Mouse (Mus musculus) hindbrain, embryonic 12.5 days (tissue): ENCODE results near the gene Rhox3a2. TPM values are rescaled to one million over a fixed set of nuclear protein-coding genes. Genes with fewer than 3 reads are reported as not detected.
"Not testable (repeated sequence)": the region's sequence is repeated elsewhere in the genome, so short reads cannot be mapped to it uniquely, and the experiment has no call there.

Experiments used
- ATAC-seq: fragments of 200-750 bp; cut with Nextera tagmentation; 2 replicates; pipeline ENCODE4 v1.8.0; 2017; ENCODE audit warnings: moderate TSS enrichment; ENCODE audit not compliant: low FRiP score
- H3K27ac ChIP-seq: fragments of 300-500 bp; sonication (generic); 2 replicates; pipeline ENCODE4 v1.5.1; 2016; ENCODE audit warnings: mild to moderate bottlenecking
- H3K27me3 ChIP-seq: fragments of 300-500 bp; sonication (generic); 2 replicates; pipeline ENCODE4 v1.6.1; 2016; ENCODE audit warnings: mild to moderate bottlenecking
- H3K36me3 ChIP-seq: fragments of 300-500 bp; sonication (generic); 2 replicates; pipeline ENCODE4 v1.6.1; 2016; ENCODE audit warnings: mild to moderate bottlenecking
- H3K4me1 ChIP-seq: fragments of 300-500 bp; sonication (generic); 2 replicates; pipeline ENCODE4 v1.6.1; 2016
- H3K4me2 ChIP-seq: fragments of 300-500 bp; sonication (generic); replicated peaks from 2 replicates; pipeline ENCODE4 v1.6.1; 2016; ENCODE audit warnings: mild to moderate bottlenecking
- H3K4me3 ChIP-seq: fragments of 300-500 bp; sonication (generic); 2 replicates; pipeline ENCODE4 v1.5.1; 2016; ENCODE audit warnings: mild to moderate bottlenecking
- H3K9ac ChIP-seq: fragments of 300-500 bp; sonication (generic); 2 replicates; pipeline ENCODE4 v1.6.1; 2016; ENCODE audit warnings: mild to moderate bottlenecking, moderate library complexity
- H3K9me3 ChIP-seq: fragments of 300-500 bp; sonication (generic); replicated peaks from 2 replicates; pipeline ENCODE4 v1.6.1; 2016; ENCODE audit warnings: mild to moderate bottlenecking
- WGBS: fragments of 180-500 bp; shearing (Covaris S2); methylation state at CpG from one replicate; pipeline ENCODE4 v1.1.7; 2016; 5-methylcytosine and 5-hydroxymethylcytosine counted together
- polyA plus RNA-seq: library from polyadenylated mRNA; unstranded; fragments of >200 nt; fragmentation: Nextera tagmentation; extraction: Ambion mirVana; gene quantifications from 2 replicates; pipeline ENCODE4 v1.2.1, GENCODE M21; 2016

The Rhox3a2 gene
- polyA plus RNA-seq: not detected in 2 replicates

GRCm38 (mm10) chrX:37379728-37380127, at the start of gene Rhox3a2:
TSS of gene Rhox3a2 (plus strand) at chrX:37380028.
- H3K36me3 ChIP-seq, H3K9ac ChIP-seq, H3K4me1 ChIP-seq, H3K27ac ChIP-seq, ATAC-seq, H3K4me2 ChIP-seq, H3K9me3 ChIP-seq, H3K27me3 ChIP-seq, H3K4me3 ChIP-seq: not testable (repeated sequence)
- no CpG with 5 or more reads among the region's 1 CpGs for WGBS

- not testable (repeated sequence) for H3K27me3 ChIP-seq, H3K9me3 ChIP-seq, H3K27ac ChIP-seq, H3K4me2 ChIP-seq, H3K4me1 ChIP-seq, H3K9ac ChIP-seq, H3K36me3 ChIP-seq, ATAC-seq, H3K4me3 ChIP-seq
- WGBS: 93% methylated on average over 9 of the region's 16 CpGs
Observed at GRCm38 (mm10) chrX:37390548-37390947, 10.7 kb downstream of the Rhox3a2 start, which contains the start of gene Rhox4a2. TSS of gene Rhox4a2 (plus strand) at chrX:37390848.

GRCm38 (mm10) chrX:37411767-37412166, 31.9 kb downstream of the Rhox3a2 start, which contains the start of gene Rhox2b:
TSS of gene Rhox2b (plus strand) at chrX:37412067.
- ATAC-seq, H3K4me2 ChIP-seq, H3K36me3 ChIP-seq, H3K4me3 ChIP-seq, H3K4me1 ChIP-seq, H3K9me3 ChIP-seq, H3K9ac ChIP-seq, H3K27ac ChIP-seq, H3K27me3 ChIP-seq: not testable (repeated sequence)
- no CpG with 5 or more reads among the region's 9 CpGs for WGBS

- ATAC-seq, H3K9ac ChIP-seq: not testable (repeated sequence)
Observed at GRCm38 (mm10) chrX:37432194-37432593, 52.4 kb downstream of the Rhox3a2 start, which contains the start of gene Rhox4b. TSS of gene Rhox4b (plus strand) at chrX:37432494.

More at GRCm38 (mm10) chrX:37432194-37432593, 52.4 kb downstream of the Rhox3a2 start, which contains the start of gene Rhox4b:
- H3K9me3 ChIP-seq, H3K4me3 ChIP-seq, H3K27me3 ChIP-seq, H3K36me3 ChIP-seq, H3K4me1 ChIP-seq, H3K4me2 ChIP-seq, H3K27ac ChIP-seq: not testable (repeated sequence)
- 91% methylated on average over 15 of the region's 15 CpGs for WGBS

Other genes with a start within 250 kb of the Rhox3a2 start
- gene Akap14, start 211.2 kb upstream of the Rhox3a2 start, polyA plus RNA-seq: 0.50 and 0.57 TPM in 2 replicates
- gene Ndufa1, start 188.9 kb upstream of the Rhox3a2 start, polyA plus RNA-seq: 409 and 458 TPM in 2 replicates
- gene Rnf113a1, start 188.8 kb upstream of the Rhox3a2 start, polyA plus RNA-seq: 16.0 and 19.3 TPM in 2 replicates
- gene Gm9, start 169.0 kb upstream of the Rhox3a2 start, polyA plus RNA-seq: not detected in 2 replicates
- not detected in 2 replicates for gene Rhox1, start 157.8 kb upstream of the Rhox3a2 start, polyA plus RNA-seq
- 0.30 TPM in 1 of 2 replicates, not detected in the other for gene Rhox2a, start 135.1 kb upstream of the Rhox3a2 start, polyA plus RNA-seq
- gene Rhox3a, start 130.1 kb upstream of the Rhox3a2 start, polyA plus RNA-seq: not detected in 2 replicates
- gene Rhox4a, start 114.7 kb upstream of the Rhox3a2 start, polyA plus RNA-seq: 1.8 TPM in 1 of 2 replicates, not detected in the other
- 6.9 and 7.8 TPM in 2 replicates for gene Rhox4a2, start 10.8 kb downstream of the Rhox3a2 start, polyA plus RNA-seq
- 0.67 and 1.2 TPM in 2 replicates for gene Rhox2b, start 32.0 kb downstream of the Rhox3a2 start, polyA plus RNA-seq
- gene Rhox4b, start 52.5 kb downstream of the Rhox3a2 start, polyA plus RNA-seq: 1.6 and 2.4 TPM in 2 replicates
- gene Rhox2c, start 73.7 kb downstream of the Rhox3a2 start, polyA plus RNA-seq: 2.9 and 3.1 TPM in 2 replicates
- gene Rhox3c, start 78.6 kb downstream of the Rhox3a2 start, polyA plus RNA-seq: not detected in 2 replicates
- not detected in 2 replicates for gene Rhox4c, start 100.3 kb downstream of the Rhox3a2 start, polyA plus RNA-seq
- gene Rhox2d, start 113.4 kb downstream of the Rhox3a2 start, polyA plus RNA-seq: 0.54 TPM in 1 of 2 replicates, not detected in the other
- gene Rhox4d, start 134.3 kb downstream of the Rhox3a2 start, polyA plus RNA-seq: 0.45 TPM in 1 of 2 replicates, not detected in the other
- 0.61 TPM in 1 of 2 replicates, not detected in the other for gene Rhox2e, start 150.4 kb downstream of the Rhox3a2 start, polyA plus RNA-seq
- not detected in 2 replicates for gene Rhox3e, start 162.0 kb downstream of the Rhox3a2 start, polyA plus RNA-seq
- gene Rhox4e, start 177.4 kb downstream of the Rhox3a2 start, polyA plus RNA-seq: not detected in 2 replicates
- 1.2 TPM in 1 of 2 replicates, not detected in the other for gene Rhox2f, start 191.4 kb downstream of the Rhox3a2 start, polyA plus RNA-seq
- gene Rhox3f, start 201.0 kb downstream of the Rhox3a2 start, polyA plus RNA-seq: not detected in 2 replicates
- gene Rhox4f, start 227.7 kb downstream of the Rhox3a2 start, polyA plus RNA-seq: not detected in 2 replicates
- not detected in 2 replicates for gene Rhox3g, start 248.6 kb downstream of the Rhox3a2 start, polyA plus RNA-seq